Mouse (Mus musculus): Measurements from ENCODE around the gene Bin2. TPM values are rescaled to one million over a fixed set of nuclear protein-coding genes. Genes with fewer than 3 reads are reported as not detected.

Bin2 gene
- polyA plus RNA-seq, 1 experiment from 2014 or later = 40.6 TPM

- H3K9me3 ChIP-seq (replicated peaks) = no peaks in the 10 kb centered on the region
- no peak overlapping the region for H3K4me3 ChIP-seq
- H3K36me3 ChIP-seq = peaks cover 23% of the 10 kb centered on the region
- 89% methylated on average over 7 of the region's 7 CpGs for WGBS (ENCODE audit: insufficient replicate concordance)
- no peaks in the 10 kb centered on the region for H3K4me1 ChIP-seq
- no peak overlapping the region for H3K27ac ChIP-seq
- H3K27me3 ChIP-seq (replicated peaks) = peaks cover 19% of the 10 kb centered on the region
- ATAC-seq = no peak
- H3K9ac ChIP-seq = no peak overlapping the region
- H3K4me2 ChIP-seq = no peak overlapping the region
Measured at GRCm38 (mm10) chr15:100642451-100642850, 26.9 kb downstream of the Bin2 start.

GRCm38 (mm10) chr15:100641226-100641810 lies 28.0 kb downstream of the Bin2 start:
- Histone ChIP-seq H3K9ac (no peak overlapping the region), H3K36me3 (peaks cover 18% of the 10 kb centered on the region), H3K9me3 (replicated peaks) (no peaks in the 10 kb centered on the region), H3K4me3 (no peak overlapping the region), H3K4me2 (no peak overlapping the region), H3K4me1 (peaks cover 7% of the 10 kb centered on the region), H3K27ac (no peak overlapping the region), H3K27me3 (replicated peaks) (peaks cover 30% of the 10 kb centered on the region)
- no peak for ATAC-seq
- 77% methylated on average over 11 of the region's 16 CpGs for WGBS (ENCODE audit: insufficient replicate concordance)

GRCm38 (mm10) chr15:100639972-100640750 lies 29.2 kb downstream of the Bin2 start:
- no peak overlapping the region for H3K4me2 ChIP-seq
- H3K36me3 ChIP-seq = peaks cover 15% of the 10 kb centered on the region
- H3K27me3 ChIP-seq (replicated peaks) = peaks cover 42% of the 10 kb centered on the region
- no peak overlapping the region for H3K4me3 ChIP-seq
- no peak overlapping the region for H3K9ac ChIP-seq
- H3K4me1 ChIP-seq = peaks cover 17% of the 10 kb centered on the region
- ATAC-seq = no peak
- H3K9me3 ChIP-seq (replicated peaks) = no peaks in the 10 kb centered on the region
- no peak overlapping the region for H3K27ac ChIP-seq
- 66% methylated on average over 16 of the region's 16 CpGs for WGBS (ENCODE audit: insufficient replicate concordance)

GRCm38 (mm10) chr15:100637661-100638060 lies 31.7 kb downstream of the Bin2 start:
- Histone ChIP-seq H3K4me2 (peak overlapping the region; percentile 80), H3K4me3 (no peak overlapping the region; the same call in 1 of the 2 replicates), H3K4me1 (peaks cover 27% of the 10 kb centered on the region), H3K36me3 (peaks cover 5% of the 10 kb centered on the region; the same call in 1 of the 2 replicates), H3K27me3 (replicated peaks) (peaks cover 65% of the 10 kb centered on the region), H3K9me3 (replicated peaks) (no peaks in the 10 kb centered on the region), H3K27ac (no peak overlapping the region), H3K9ac (no peak overlapping the region)
- 0 out of 2 replicates have a peak, but pooled peaks have one; percentile 19 for ATAC-seq
- WGBS (ENCODE audit: insufficient replicate concordance) = 11% methylated on average over 6 of the region's 6 CpGs

GRCm38 (mm10) chr15:100636700-100637501 lies 32.5 kb downstream of the Bin2 start, which contains the start of gene Smagp:
Gene Smagp (minus strand): TSS chr15:100636940.
- Histone ChIP-seq H3K36me3 (peaks cover 4% of the 10 kb centered on the region; the same call in 1 of the 2 replicates), H3K27me3 (replicated peaks) (peaks cover 66% of the 10 kb centered on the region), H3K9me3 (replicated peaks) (no peaks in the 10 kb centered on the region), H3K9ac (peak within 1 kb of the TSS; percentile 62), H3K4me1 (peaks cover 35% of the 10 kb centered on the region), H3K27ac (0 out of 2 replicates have a peak within 1 kb of the TSS, but pooled peaks have one; percentile 12), H3K4me2 (peak within 1 kb of the TSS; percentile 80), H3K4me3 (peak within 1 kb of the TSS; percentile 59)
- ATAC-seq = peak; percentile 44; the same call in 1 of the 2 replicates
- WGBS (ENCODE audit: insufficient replicate concordance) = under 1% methylated on average over 62 of the region's 77 CpGs

- ATAC-seq = no peak
Measured at GRCm38 (mm10) chr15:100635851-100636645, 33.3 kb downstream of the Bin2 start.

GRCm38 (mm10) chr15:100635239-100635638 lies 34.1 kb downstream of the Bin2 start:
- Histone ChIP-seq H3K9me3 (replicated peaks) (no peaks in the 10 kb centered on the region), H3K27ac (no peak overlapping the region), H3K27me3 (replicated peaks) (peaks cover 74% of the 10 kb centered on the region), H3K4me1 (peaks cover 43% of the 10 kb centered on the region), H3K9ac (no peak overlapping the region), H3K36me3 (no peaks in the 10 kb centered on the region), H3K4me2 (no peak overlapping the region), H3K4me3 (0 out of 2 replicates have a peak overlapping the region, but pooled peaks have one; percentile 59)
- WGBS (ENCODE audit: insufficient replicate concordance) = 13% methylated on average over 9 of the region's 9 CpGs
- no peak for ATAC-seq

More at GRCm38 (mm10) chr15:100635851-100636645, 33.3 kb downstream of the Bin2 start:
- H3K4me3 ChIP-seq = peak overlapping the region; percentile 59
- H3K9ac ChIP-seq = peak overlapping the region; percentile 62
- H3K4me2 ChIP-seq = peak overlapping the region; percentile 80
- H3K36me3 ChIP-seq = no peaks in the 10 kb centered on the region; the same call in 1 of the 2 replicates
- 5% methylated on average over 38 of the region's 38 CpGs for WGBS (ENCODE audit: insufficient replicate concordance)
- peaks cover 68% of the 10 kb centered on the region for H3K27me3 ChIP-seq (replicated peaks)
- peaks cover 43% of the 10 kb centered on the region for H3K4me1 ChIP-seq
- H3K9me3 ChIP-seq (replicated peaks) = no peaks in the 10 kb centered on the region
- H3K27ac ChIP-seq = 0 out of 2 replicates have a peak overlapping the region, but pooled peaks have one; percentile 12

- ATAC-seq = no peak
- Histone ChIP-seq H3K27me3 (replicated peaks) (peaks cover 71% of the 10 kb centered on the region), H3K4me2 (no peak overlapping the region), H3K36me3 (no peaks in the 10 kb centered on the region), H3K9me3 (replicated peaks) (no peaks in the 10 kb centered on the region), H3K9ac (no peak overlapping the region), H3K27ac (no peak overlapping the region), H3K4me1 (peaks cover 49% of the 10 kb centered on the region), H3K4me3 (no peak overlapping the region)
- 78% methylated on average over 10 of the region's 10 CpGs for WGBS (ENCODE audit: insufficient replicate concordance)
Measured at GRCm38 (mm10) chr15:100633341-100633740, 36.0 kb downstream of the Bin2 start.

- no peak for ATAC-seq
- H3K4me3 ChIP-seq = no peak overlapping the region
- no peaks in the 10 kb centered on the region for H3K36me3 ChIP-seq
- peaks cover 61% of the 10 kb centered on the region for H3K27me3 ChIP-seq (replicated peaks)
- 53% methylated on average over 5 of the region's 5 CpGs for WGBS (ENCODE audit: insufficient replicate concordance)
- no peak overlapping the region for H3K4me2 ChIP-seq
- H3K4me1 ChIP-seq = peaks cover 58% of the 10 kb centered on the region
- H3K9ac ChIP-seq = no peak overlapping the region
- no peaks in the 10 kb centered on the region for H3K9me3 ChIP-seq (replicated peaks)
- no peak overlapping the region for H3K27ac ChIP-seq
Measured at GRCm38 (mm10) chr15:100632323-100632722, 37.0 kb downstream of the Bin2 start.

GRCm38 (mm10) chr15:100631454-100632170 lies 37.7 kb downstream of the Bin2 start:
- 41% methylated on average over 12 of the region's 12 CpGs for WGBS (ENCODE audit: insufficient replicate concordance)
- Histone ChIP-seq H3K4me3 (no peak overlapping the region), H3K36me3 (no peaks in the 10 kb centered on the region), H3K4me1 (peaks cover 54% of the 10 kb centered on the region), H3K4me2 (no peak overlapping the region), H3K27me3 (replicated peaks) (peaks cover 54% of the 10 kb centered on the region), H3K9me3 (replicated peaks) (no peaks in the 10 kb centered on the region), H3K27ac (no peak overlapping the region), H3K9ac (no peak overlapping the region)
- no peak for ATAC-seq

Data from liver, embryonic 12.5 days (tissue).